Mouse (Mus musculus) c-Kit-positive CD71-negative TER-119-negative erythroid progenitor cells, embryonic 14.5 days (primary cell): Measurements from ENCODE around the gene Ccdc194.

Source experiments
- DNase-seq: peaks from one replicate; pipeline ENCODE4 v3.0.0-alpha.2; 2013; ENCODE audit warnings: low read depth

The Ccdc194 gene

GRCm38 (mm10) chr8:71525226-71526050, at the start of gene Ccdc194:
Gene Ccdc194 (minus strand): TSS chr8:71525711.
- no peak for DNase-seq

- no peak for DNase-seq
Measured at GRCm38 (mm10) chr8:71575020-71575419, 49.5 kb upstream of the Ccdc194 start.

- no peak for DNase-seq
Measured at GRCm38 (mm10) chr8:71574426-71574825, 48.9 kb upstream of the Ccdc194 start.

GRCm38 (mm10) chr8:71572847-71573633, 47.5 kb upstream of the Ccdc194 start:
- DNase-seq = no peak

GRCm38 (mm10) chr8:71572077-71572476, 46.6 kb upstream of the Ccdc194 start:
- no peak for DNase-seq

- DNase-seq = peak; percentile 89
Measured at GRCm38 (mm10) chr8:71570291-71570954, 44.9 kb upstream of the Ccdc194 start.

GRCm38 (mm10) chr8:71569366-71570290, 44.1 kb upstream of the Ccdc194 start:
- DNase-seq = peak; percentile 77

GRCm38 (mm10) chr8:71568941-71569340, 43.4 kb upstream of the Ccdc194 start:
- no peak for DNase-seq

GRCm38 (mm10) chr8:71568387-71568937, 43.0 kb upstream of the Ccdc194 start, which contains the start of gene Slc27a1:
Gene Slc27a1 (plus strand): TSS chr8:71568882.
- no peak for DNase-seq

GRCm38 (mm10) chr8:71567587-71567986, 42.1 kb upstream of the Ccdc194 start:
- DNase-seq = no peak

- no peak for DNase-seq
Measured at GRCm38 (mm10) chr8:71566501-71566900, 41.0 kb upstream of the Ccdc194 start, which contains the start of gene Nxnl1. Gene Nxnl1 (minus strand): TSS chr8:71566601.

- no peak for DNase-seq
Measured at GRCm38 (mm10) chr8:71563992-71564391, 38.5 kb upstream of the Ccdc194 start.

- peak; percentile 55 for DNase-seq
Measured at GRCm38 (mm10) chr8:71562751-71563150, 37.2 kb upstream of the Ccdc194 start.

GRCm38 (mm10) chr8:71561401-71561800, 35.9 kb upstream of the Ccdc194 start:
- peak; percentile 83 for DNase-seq

GRCm38 (mm10) chr8:71560765-71561164, 35.3 kb upstream of the Ccdc194 start:
- DNase-seq = no peak

GRCm38 (mm10) chr8:71560071-71560470, 34.6 kb upstream of the Ccdc194 start:
- DNase-seq = no peak

- DNase-seq = peak; percentile 84
Measured at GRCm38 (mm10) chr8:71558958-71559690, 33.6 kb upstream of the Ccdc194 start.

- DNase-seq = no peak
Measured at GRCm38 (mm10) chr8:71558071-71558957, 32.8 kb upstream of the Ccdc194 start, which contains the start of gene Tmem221. Gene Tmem221 (minus strand): TSS chr8:71558871.

GRCm38 (mm10) chr8:71554644-71555043, 29.1 kb upstream of the Ccdc194 start:
- no peak for DNase-seq
